In genomic region chr7:102512814-102513435, GRCm38 (mm10) we compare ENCODE assay signal across 8 mouse cellular contexts. TPM values are rescaled to one million over a fixed set of nuclear protein-coding genes. Genes with fewer than 3 reads are reported as not detected.
DNase-seq lines count a peak whose midpoint lies in the region; ATAC-seq and TF ChIP-seq lines count a peak whose summit lies in the region.

No protein-coding gene starts in this region.

- H3K36me3 ChIP-seq in hindbrain, postnatal 0 days (ENCODE audit: insufficient read depth, low read length): no peaks in the 10 kb centered on the region

- peak; percentile 98 for TF ChIP-seq CTCF in gastrocnemius, adult 2 months (IDR thresholded peaks at IDR 0.05)
- TF ChIP-seq CTCF in hindbrain, postnatal 0 days (IDR thresholded peaks at IDR 0.05; ENCODE audit: low read depth): peak; percentile 78

- peak; percentile 92 for DNase-seq in gastrocnemius, adult 2 months
- DNase-seq in hindbrain, postnatal 0 days (ENCODE audit: low spot score): peak; percentile 94
- peak; percentile 88 to 90 for DNase-seq in left cerebral cortex, adult 18-20 months (ENCODE audit: low spot score in 2 of 2)
- DNase-seq in lung, postnatal 4 days: peak; percentile 87 to 88
- DNase-seq in retina, postnatal 7 days (ENCODE audit: low read depth, low spot score): peak; percentile 62
- peak; percentile 75 to 86 for DNase-seq in urinary bladder, adult 18-20 months (ENCODE audit: low spot score in 2 of 2)

- H3K9me3 ChIP-seq in hindbrain, postnatal 0 days (ENCODE audit: low read length): no peaks in the 10 kb centered on the region

- ATAC-seq in activated CD4-positive, CD25-positive, alpha-beta regulatory T cell, adult 4 months: peak; percentile 93
- peak; percentile 57 for ATAC-seq in common myeloid progenitor, adult 5-6 weeks (replicated peaks; ENCODE audit: low read depth, poor library complexity, severe bottlenecking)
- ATAC-seq in hindbrain, postnatal 0 days: peak; percentile 96

- peak overlapping the region; percentile 71 for H3K9ac ChIP-seq in hindbrain, postnatal 0 days (replicated peaks; ENCODE audit: low read length)

- peak overlapping the region; percentile 44; the same call in 1 of the 2 replicates for H3K27ac ChIP-seq in gastrocnemius, adult 2 months
- peak overlapping the region; percentile 60; the same call in 1 of the 2 replicates for H3K27ac ChIP-seq in hindbrain, postnatal 0 days

- peak overlapping the region; percentile 74 for H3K4me3 ChIP-seq in gastrocnemius, adult 2 months
- H3K4me3 ChIP-seq in hindbrain, postnatal 0 days (ENCODE audit: low read length): peak overlapping the region; percentile 54

- H3K4me2 ChIP-seq in hindbrain, postnatal 0 days (ENCODE audit: low read depth, low read length): peak overlapping the region; percentile 88

- under 1% methylated on average over 52 of the region's 54 CpGs for WGBS in hindbrain, postnatal 0 days

- H3K4me1 ChIP-seq in hindbrain, postnatal 0 days (ENCODE audit: insufficient read depth, low read length): peaks cover 11% of the 10 kb centered on the region; the same call in 1 of the 2 replicates

- intact Hi-C loops in gastrocnemius, adult 2 months (cut with DNase I): loop anchor here (2.0 to 5.0 kb wide), 3 partner anchors 54 to 404 kb away; partner anchors contain the start of genes Olfr571 and Trim21

- no peaks in the 10 kb centered on the region for H3K27me3 ChIP-seq in hindbrain, postnatal 0 days (ENCODE audit: insufficient read depth, low read length)

RNA-seq across cellular contexts. Expression of gene Olfr545, which starts 13.6 kb away (rescaled TPM):
- polyA plus RNA-seq in activated CD4-positive, CD25-positive, alpha-beta regulatory T cell, adult 4 months (2017; shearing (Covaris generic)): not detected
- total RNA-seq in common myeloid progenitor, adult 5-6 weeks (2017): not detected in 2 replicates
- not detected for total RNA-seq in gastrocnemius, adult 2 months (2021)
- total RNA-seq in hindbrain, postnatal 0 days (2014; rRNA removed): not detected in 2 replicates
- 0.05 and 0.18 TPM in 2 replicates for polyA plus RNA-seq in hindbrain, postnatal 0 days (2015; fragmentation: Nextera tagmentation; extraction: Ambion mirVana)
- total RNA-seq in left cerebral cortex, adult 18-20 months (2021): not detected

RNA-seq across cellular contexts. Expression of gene Olfr547, which starts 21.6 kb away (rescaled TPM):
- polyA plus RNA-seq in activated CD4-positive, CD25-positive, alpha-beta regulatory T cell, adult 4 months (2017; shearing (Covaris generic)): not detected
- total RNA-seq in common myeloid progenitor, adult 5-6 weeks (2017): not detected in 2 replicates
- not detected for total RNA-seq in gastrocnemius, adult 2 months (2021)
- total RNA-seq in hindbrain, postnatal 0 days (2014; rRNA removed): not detected in 2 replicates
- not detected in 2 replicates for polyA plus RNA-seq in hindbrain, postnatal 0 days (2015; fragmentation: Nextera tagmentation; extraction: Ambion mirVana)
- not detected for total RNA-seq in left cerebral cortex, adult 18-20 months (2021)

RNA-seq across cellular contexts. Expression of gene Olfr544, which starts 24.8 kb away (rescaled TPM):
- polyA plus RNA-seq in activated CD4-positive, CD25-positive, alpha-beta regulatory T cell, adult 4 months (2017; shearing (Covaris generic)): under 1 TPM in 1 of 2 experiments, not detected in 1; 0.17 TPM
- total RNA-seq in common myeloid progenitor, adult 5-6 weeks (2017): not detected in 2 replicates
- not detected for total RNA-seq in gastrocnemius, adult 2 months (2021)
- total RNA-seq in hindbrain, postnatal 0 days (2014; rRNA removed): not detected in 2 replicates
- 0.14 TPM in 2 replicates for polyA plus RNA-seq in hindbrain, postnatal 0 days (2015; fragmentation: Nextera tagmentation; extraction: Ambion mirVana)
- not detected for total RNA-seq in left cerebral cortex, adult 18-20 months (2021)

RNA-seq across cellular contexts. Expression of gene Olfr548-ps1, which starts 27.8 kb away (rescaled TPM):
- polyA plus RNA-seq in activated CD4-positive, CD25-positive, alpha-beta regulatory T cell, adult 4 months (2017; shearing (Covaris generic)): not detected
- not detected in 2 replicates for total RNA-seq in common myeloid progenitor, adult 5-6 weeks (2017)
- not detected for total RNA-seq in gastrocnemius, adult 2 months (2021)
- not detected in 2 replicates for total RNA-seq in hindbrain, postnatal 0 days (2014; rRNA removed)
- not detected in 2 replicates for polyA plus RNA-seq in hindbrain, postnatal 0 days (2015; fragmentation: Nextera tagmentation; extraction: Ambion mirVana)
- total RNA-seq in left cerebral cortex, adult 18-20 months (2021): not detected

RNA-seq across cellular contexts. Expression of gene Olfr543, which starts 31.4 kb away (rescaled TPM):
- polyA plus RNA-seq in activated CD4-positive, CD25-positive, alpha-beta regulatory T cell, adult 4 months (2017; shearing (Covaris generic)): under 1 TPM in 1 of 2 experiments, not detected in 1; 0.29 TPM
- not detected in 2 replicates for total RNA-seq in common myeloid progenitor, adult 5-6 weeks (2017)
- total RNA-seq in gastrocnemius, adult 2 months (2021): not detected
- total RNA-seq in hindbrain, postnatal 0 days (2014; rRNA removed): not detected in 2 replicates
- polyA plus RNA-seq in hindbrain, postnatal 0 days (2015; fragmentation: Nextera tagmentation; extraction: Ambion mirVana): 0.28 TPM in 2 replicates
- not detected for total RNA-seq in left cerebral cortex, adult 18-20 months (2021)

Comparison
In these comparisons a context has a peak if more than half of its experiments do, and no peak if none do; other contexts are left out.
1. Peak in every context shown above with its lines: DNase-seq, ATAC-seq, H3K4me3 ChIP-seq and H3K27ac ChIP-seq.